Comparison of ENCODE assay signal across 15 mouse cellular contexts in the genomic region with DNA sequence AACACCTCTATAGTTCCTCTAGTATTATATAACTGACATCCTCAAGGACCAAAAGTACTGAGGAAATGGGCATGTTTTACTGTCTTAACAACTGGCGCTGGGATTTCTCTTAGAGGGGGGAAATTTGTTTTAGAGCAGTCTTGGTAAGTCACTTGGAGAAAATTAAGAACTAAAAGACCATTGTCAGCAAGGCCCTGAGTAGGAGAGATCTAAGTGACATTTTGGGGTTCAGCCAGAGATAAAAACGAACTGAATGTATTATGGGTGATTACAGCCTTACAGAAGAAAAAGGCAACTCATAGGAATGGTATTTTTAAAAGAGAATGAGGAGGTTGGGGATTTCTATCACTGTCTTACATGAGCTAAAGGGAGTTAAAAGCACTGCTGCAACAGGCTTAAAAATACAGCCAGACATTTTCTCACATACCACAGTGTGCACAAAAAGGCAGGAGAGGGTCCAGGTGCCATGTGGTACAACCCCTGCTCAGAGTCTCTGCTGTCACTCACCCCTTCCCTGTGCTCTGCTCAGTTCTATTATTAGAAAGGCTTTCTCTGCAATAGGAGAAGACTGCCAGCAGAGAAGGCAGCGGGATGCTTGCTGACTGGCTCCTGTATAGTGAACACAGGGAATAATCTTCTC.
DNase-seq lines count a peak whose midpoint lies in the region; ATAC-seq and TF ChIP-seq lines count a peak whose summit lies in the region.
"Had no signal": no experiment of that assay in that cellular context is flagged by ENCODE, and none has a peak within 500 bp of the region (broad histone marks: within the 10 kb centered on the region; RNA-seq: fewer than 3 reads in every experiment).

No protein-coding gene starts in this region.

- 0 out of 2 replicates have a peak overlapping the region, but pooled peaks have one; percentile 23 for H3K27ac ChIP-seq in forebrain, embryonic 15.5 days (replicated peaks)
- H3K27ac ChIP-seq in forebrain, embryonic 12.5 days: no peak overlapping the region
- peak overlapping the region; percentile 74 for H3K27ac ChIP-seq in layer of hippocampus, adult 2 months
- H3K27ac ChIP-seq: liver, embryonic 14.5 days; stomach, postnatal 0 days had no signal

- 27% methylated on average over 3 of the region's 3 CpGs for WGBS in forebrain, embryonic 15.5 days
- WGBS in forebrain, embryonic 12.5 days: 64% methylated on average over 3 of the region's 3 CpGs

- peaks cover 13% of the 10 kb centered on the region for H3K4me1 ChIP-seq in forebrain, embryonic 15.5 days
- no peaks in the 10 kb centered on the region for H3K4me1 ChIP-seq in forebrain, embryonic 12.5 days

- no peak for DNase-seq in layer of hippocampus, adult 2 months (ENCODE audit: low spot score in 2 of 2)
- DNase-seq in layer of hippocampus, adult 9-10 months (ENCODE audit: low spot score): no peak
- DNase-seq in Muller cell, postnatal 12 days (ENCODE audit: inconsistent ontology term): peak; percentile 57
- peak; percentile 23 to 51 for DNase-seq in frontal cortex, adult 2 months (ENCODE audit: extremely low spot score in 1 of 2, low spot score in 1 of 2)
- no peak for DNase-seq in urinary bladder, adult 18-20 months (ENCODE audit: low spot score in 2 of 2)
- DNase-seq: adrenal gland, postnatal 36 days; cerebellum, adult 18-20 months; heart, adult 18-20 months had no signal

- no peaks in the 10 kb centered on the region for H3K27me3 ChIP-seq in forebrain, embryonic 15.5 days
- no peaks in the 10 kb centered on the region for H3K27me3 ChIP-seq in forebrain, embryonic 12.5 days

- H3K9me3 ChIP-seq in forebrain, embryonic 15.5 days: no peaks in the 10 kb centered on the region
- H3K9me3 ChIP-seq in forebrain, embryonic 12.5 days: no peaks in the 10 kb centered on the region
- H3K9me3 ChIP-seq: G1E had no signal

- TF ChIP-seq CTCF in layer of hippocampus, adult 2 months (conservative IDR thresholded peaks at IDR 0.05): no peak

- peak; percentile 92 for ATAC-seq in forebrain, embryonic 15.5 days (replicated peaks)
- ATAC-seq in forebrain, embryonic 12.5 days (ENCODE audit: low FRiP score): no peak
- no peak for ATAC-seq in activated CD4-positive, CD25-positive, alpha-beta regulatory T cell, adult 4 months
- ATAC-seq: inflammation-experienced regulatory T-cells, adult 6 months had no signal

- no peaks in the 10 kb centered on the region for H3K36me3 ChIP-seq in forebrain, embryonic 15.5 days
- H3K36me3 ChIP-seq in forebrain, embryonic 12.5 days (replicated peaks): no peaks in the 10 kb centered on the region
- H3K36me3 ChIP-seq: G1E had no signal

- no peak overlapping the region for H3K4me2 ChIP-seq in forebrain, embryonic 15.5 days (replicated peaks)
- no peak overlapping the region for H3K4me2 ChIP-seq in forebrain, embryonic 12.5 days

- H3K9ac ChIP-seq in forebrain, embryonic 15.5 days (replicated peaks): no peak overlapping the region
- H3K9ac ChIP-seq in forebrain, embryonic 12.5 days: no peak overlapping the region
- H3K9ac ChIP-seq: liver, embryonic 14.5 days had no signal

- H3K4me3 ChIP-seq in forebrain, embryonic 15.5 days: no peak overlapping the region
- no peak overlapping the region for H3K4me3 ChIP-seq in forebrain, embryonic 12.5 days (replicated peaks)
- H3K4me3 ChIP-seq in layer of hippocampus, adult 2 months: no peak overlapping the region

Comparison
In these comparisons a context has a peak if more than half of its experiments do, and no peak if none do; other contexts are left out.
1. DNase-seq: peak in Muller cell, postnatal 12 days (single experiment) and frontal cortex, adult 2 months (2 of 2); none in layer of hippocampus, adult 2 months (0 of 2), layer of hippocampus, adult 9-10 months (single experiment) and urinary bladder, adult 18-20 months (0 of 2).